Mouse (Mus musculus) gonadal fat pad, adult 2 months (tissue): Measurements from ENCODE around the gene Myog. TPM values are rescaled to one million over a fixed set of nuclear protein-coding genes. Genes with fewer than 3 reads are reported as not detected.

ENCODE experiments used
- DNase-seq: peaks from one replicate; pipeline ENCODE4 v3.0.0-alpha.2; 2012; ENCODE audit warnings: low read depth
- polyA plus RNA-seq: library from polyadenylated mRNA; depleted of rRNA; stranded (reverse); fragments of >200 nt; gene quantifications from 2 replicates; pipeline ENCODE4 v1.2.3, GENCODE M21; 2012; rRNA removed

The Myog gene
- polyA plus RNA-seq, 1 experiment, result not detected

- no peak for DNase-seq
Observed at GRCm38 (mm10) chr1:134322591-134322990, 32.8 kb downstream of the Myog start.

DNA sequence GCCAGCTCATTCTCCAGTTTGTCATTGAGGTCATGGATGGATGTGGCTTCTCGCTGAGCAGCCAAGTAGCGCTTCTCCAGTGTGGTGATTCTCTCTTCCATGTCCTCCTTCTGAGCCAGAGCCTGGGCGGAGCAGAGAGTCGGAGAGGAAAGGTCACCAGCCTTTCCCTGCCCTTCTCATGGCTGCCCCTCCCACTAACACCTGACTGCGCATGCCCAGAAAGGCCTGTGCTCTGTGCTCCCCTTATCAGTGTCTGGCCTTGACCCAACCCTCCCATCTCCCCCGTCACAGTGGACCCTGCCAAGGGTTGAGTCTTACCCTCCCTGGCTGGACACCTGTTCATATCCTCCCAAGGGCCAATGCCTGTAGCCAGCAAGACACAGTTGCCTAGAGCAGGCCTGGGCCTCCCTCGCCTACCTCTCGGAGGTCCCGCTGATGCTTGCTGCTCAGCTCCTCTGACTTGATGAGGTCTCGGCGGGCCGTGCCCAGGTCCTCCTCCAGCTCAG, 37.1 kb downstream of the Myog start:
- DNase-seq, result no peak

DNA sequence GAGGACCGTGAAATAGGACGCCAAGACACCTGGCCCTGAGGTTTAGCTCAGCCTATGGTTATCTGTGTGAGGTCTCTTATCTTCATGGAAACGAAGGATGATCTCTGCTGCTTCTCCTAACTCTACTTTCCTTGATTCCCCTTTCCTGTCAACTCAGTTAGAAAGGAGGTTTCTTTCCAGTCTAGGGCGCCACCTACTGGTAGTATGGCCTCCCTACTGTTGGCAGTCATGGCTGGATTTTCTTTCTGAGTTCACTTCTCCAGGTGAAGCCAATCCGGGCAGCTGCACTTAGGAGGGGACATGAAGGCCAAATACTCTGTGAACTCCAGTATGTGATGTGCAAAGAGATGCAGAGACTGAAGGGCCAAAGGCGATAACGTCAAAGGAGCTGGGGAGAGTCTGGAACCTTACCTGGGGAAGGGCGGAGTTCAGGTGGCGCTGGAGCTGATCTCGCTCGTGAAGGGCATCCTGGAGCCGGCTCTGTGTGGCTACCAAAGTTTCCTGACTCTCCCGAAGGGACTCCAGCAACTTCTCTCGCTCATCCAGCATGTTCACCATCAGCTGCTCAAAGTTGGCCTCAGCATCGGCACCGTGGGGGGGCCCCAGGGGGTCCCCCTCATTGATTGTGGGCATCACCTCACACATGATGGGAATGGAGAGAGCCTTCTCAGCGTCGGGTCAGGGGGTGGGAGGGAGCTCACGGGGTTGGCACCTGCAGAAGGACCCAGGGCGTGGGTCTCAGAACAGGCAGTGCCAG, 42.3 kb downstream of the Myog start:
- no peak for DNase-seq

DNA sequence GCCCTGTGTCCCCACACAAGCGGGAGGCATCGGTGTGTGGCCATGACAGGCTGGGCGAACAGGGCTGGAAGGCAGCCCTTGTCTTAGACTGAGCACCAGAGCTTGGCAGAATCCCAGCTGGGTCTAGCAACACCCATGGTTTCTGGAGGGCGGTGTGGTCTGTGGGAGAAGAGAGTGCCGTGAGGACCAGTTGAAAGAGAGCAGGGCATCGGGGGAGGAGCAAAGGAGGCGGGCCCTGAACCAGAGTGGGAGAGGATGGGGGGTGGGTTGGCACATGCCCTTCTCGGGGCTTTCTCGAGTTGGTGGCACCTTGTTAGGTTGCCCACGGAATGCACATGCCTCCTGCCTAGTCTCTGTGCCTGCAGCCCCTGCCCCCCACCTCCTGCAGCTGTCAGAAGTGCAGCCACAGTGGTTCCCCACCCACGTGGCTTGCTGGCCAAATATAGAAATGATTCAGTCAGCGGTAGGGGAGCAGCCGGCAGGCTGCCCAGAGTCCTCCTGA, 43.0 kb downstream of the Myog start, which contains the start of gene Ppfia4:
Gene Ppfia4 (minus strand): TSS at position 159 of the 502 bp plus-strand sequence.
- DNase-seq, result no peak

DNA sequence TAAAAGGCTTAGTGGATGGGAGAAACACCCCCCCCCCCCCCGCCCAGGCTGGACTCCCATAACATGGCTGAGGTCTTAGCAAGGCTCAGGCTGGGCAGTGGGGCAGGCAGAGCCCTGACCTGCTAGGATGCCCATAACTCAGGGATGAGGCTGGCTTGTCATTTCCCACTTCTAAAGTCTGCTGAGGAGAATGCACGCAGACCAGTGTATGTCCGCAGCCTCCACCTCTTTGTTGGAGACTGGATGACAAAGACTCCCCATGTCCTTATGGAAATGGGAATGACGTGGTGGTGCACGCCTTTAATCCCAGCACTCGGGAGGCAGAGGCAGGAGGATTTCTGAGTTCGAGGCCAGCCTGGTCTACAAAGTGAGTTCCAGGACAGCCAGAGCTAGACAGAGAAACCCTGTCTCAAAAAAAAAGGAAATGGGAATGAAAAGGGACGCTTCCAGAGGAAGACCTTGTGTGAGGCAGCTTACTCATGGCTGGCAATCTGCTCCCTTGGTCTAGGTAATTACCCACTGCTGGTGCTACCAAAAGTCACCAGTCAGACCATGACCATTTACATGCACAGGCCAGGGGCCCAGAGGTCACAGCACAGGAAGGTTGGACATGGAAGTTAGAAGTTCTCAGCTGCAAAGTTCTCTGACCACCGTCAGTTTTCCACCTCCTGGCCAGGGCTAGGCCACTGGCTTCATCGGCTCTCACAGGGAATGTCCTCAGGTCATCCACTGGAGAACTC, 43.8 kb downstream of the Myog start:
- no peak for DNase-seq

DNA sequence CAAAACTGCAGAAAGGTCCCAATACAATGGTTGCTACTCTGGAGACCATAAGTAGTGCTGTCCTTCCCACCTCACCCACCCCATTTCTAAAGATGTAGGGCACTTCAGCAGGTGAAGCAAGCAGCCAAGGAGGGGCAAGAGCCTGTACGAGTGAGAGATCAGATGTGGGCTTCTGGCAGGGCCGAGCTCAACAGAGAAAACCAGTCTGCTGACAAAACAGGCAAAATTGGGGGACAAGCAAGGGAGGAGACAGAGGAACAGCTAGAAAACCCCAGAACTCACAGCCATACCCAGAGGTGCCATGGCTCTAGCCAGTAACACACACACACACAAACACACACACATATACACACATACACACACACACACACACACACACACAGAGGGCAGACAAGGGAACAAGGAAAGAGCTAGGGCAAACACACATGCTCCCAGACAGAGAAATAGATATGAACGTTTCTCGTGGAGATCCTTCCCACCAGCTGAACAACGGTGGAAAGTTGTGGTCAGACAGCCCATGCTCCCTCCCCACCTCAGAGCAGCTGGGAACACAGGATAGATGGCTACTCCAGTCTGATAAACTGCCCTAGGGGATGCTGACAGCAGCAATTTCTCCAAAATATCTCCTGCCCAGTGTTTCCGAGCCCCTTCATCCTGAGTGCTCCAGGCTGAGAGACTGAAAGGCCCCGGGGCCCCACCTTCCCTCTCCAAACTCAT, 44.5 kb downstream of the Myog start:
- no peak for DNase-seq

- no peak for DNase-seq
Observed at GRCm38 (mm10) chr1:134335211-134335923, 45.6 kb downstream of the Myog start.

DNA sequence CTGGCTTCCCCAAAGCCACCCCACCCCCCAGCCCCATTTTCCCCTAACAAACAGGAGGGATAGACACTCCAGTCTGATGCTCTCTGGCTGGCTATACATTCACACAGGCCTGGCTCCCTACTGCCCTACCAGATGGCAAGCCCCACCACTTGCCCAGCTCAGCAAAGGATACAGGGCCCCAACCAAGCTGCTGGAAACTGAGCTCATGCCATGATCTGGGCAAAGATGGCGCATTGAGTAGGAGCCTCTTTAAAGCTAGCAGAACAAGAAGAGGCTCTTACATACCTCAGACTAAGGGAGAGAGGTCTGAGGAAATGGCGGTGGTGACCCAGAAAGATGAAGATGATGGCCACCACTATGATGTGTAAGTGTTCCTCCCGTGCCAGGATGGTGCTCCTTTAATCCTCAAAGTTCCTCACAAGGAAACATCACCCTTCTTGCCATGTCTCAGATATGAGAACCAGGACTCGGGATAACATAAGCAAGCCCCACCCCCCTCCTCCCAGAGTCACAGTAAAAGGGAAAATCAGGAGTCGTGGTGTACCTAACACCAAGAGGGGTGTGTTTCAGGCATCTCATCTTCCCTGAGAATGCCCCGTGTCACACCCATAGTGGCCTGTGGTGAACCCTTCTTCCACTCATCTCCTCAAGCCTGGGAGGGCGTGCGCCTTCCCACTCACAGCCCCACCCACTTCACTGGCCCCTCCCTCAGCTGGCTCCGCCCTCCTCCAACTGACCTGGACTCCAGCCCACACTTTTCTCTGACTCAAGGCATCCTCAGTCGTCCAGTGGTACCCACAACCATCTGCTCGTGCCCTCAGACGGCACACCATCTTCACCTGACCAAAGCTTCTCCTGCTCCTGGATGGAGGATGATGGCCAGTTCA, 46.4 kb downstream of the Myog start:
- no peak for DNase-seq

GRCm38 (mm10) chr1:134336958-134337710, 47.3 kb downstream of the Myog start:
- no peak for DNase-seq

DNA sequence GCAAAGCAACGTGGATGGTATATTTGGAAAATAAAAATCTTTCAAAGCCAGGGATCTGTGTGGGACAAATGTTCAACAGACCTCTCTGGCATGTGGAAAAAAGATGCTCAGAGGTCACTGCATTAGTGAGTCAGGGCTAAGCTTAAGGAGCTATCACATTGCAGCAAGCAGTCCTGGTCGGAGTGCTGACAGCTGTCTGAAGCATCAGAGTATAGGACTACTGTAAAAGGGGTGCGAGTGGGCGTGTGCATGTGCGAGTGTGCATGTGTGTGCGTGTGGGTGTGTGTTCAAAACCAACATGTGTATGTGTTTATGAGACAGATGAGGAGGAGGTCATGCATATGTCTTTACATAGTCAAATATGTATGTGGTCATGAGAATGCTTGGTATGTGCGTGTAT, 49.4 kb downstream of the Myog start:
- no peak for DNase-seq

DNA sequence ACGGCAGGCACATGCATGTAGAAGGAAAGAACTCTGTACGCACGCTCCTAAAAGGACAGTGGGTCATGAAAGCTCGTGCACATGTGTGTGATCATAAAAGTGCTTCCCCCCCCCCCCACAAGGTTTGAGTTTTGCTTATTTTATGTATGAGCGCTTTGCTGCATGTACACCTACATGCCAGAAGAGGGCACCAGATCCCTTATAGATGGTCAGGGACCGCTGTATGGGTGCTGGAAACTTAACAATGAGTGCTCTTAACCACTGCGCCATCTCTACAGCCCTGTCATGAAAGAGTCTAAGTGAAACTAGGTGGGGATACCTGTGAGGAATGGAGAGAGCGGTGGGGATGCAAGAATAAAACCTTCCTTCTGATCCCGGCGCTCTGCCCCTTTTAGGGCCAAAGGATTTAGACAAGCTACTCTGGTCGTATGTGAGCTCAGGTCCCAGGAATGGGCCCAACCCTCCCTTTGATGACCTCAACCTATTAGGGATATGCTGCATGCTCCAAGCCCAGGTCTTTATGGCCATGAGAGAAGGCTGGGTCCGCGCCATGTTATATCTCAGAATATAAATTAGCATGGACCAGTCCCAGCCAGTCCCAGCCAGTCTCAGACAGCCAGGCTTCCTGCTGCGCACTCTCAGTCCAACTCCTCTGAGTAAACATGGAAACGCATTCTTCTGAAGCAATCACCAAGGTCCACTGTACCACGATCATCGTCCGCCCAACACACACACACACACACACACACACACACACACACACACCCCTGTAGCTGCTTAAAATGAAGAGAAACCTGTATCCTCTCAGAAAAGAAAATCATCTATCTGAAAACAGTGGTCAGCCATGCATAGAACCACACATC, 50.2 kb downstream of the Myog start:
- DNase-seq, result no peak

DNA sequence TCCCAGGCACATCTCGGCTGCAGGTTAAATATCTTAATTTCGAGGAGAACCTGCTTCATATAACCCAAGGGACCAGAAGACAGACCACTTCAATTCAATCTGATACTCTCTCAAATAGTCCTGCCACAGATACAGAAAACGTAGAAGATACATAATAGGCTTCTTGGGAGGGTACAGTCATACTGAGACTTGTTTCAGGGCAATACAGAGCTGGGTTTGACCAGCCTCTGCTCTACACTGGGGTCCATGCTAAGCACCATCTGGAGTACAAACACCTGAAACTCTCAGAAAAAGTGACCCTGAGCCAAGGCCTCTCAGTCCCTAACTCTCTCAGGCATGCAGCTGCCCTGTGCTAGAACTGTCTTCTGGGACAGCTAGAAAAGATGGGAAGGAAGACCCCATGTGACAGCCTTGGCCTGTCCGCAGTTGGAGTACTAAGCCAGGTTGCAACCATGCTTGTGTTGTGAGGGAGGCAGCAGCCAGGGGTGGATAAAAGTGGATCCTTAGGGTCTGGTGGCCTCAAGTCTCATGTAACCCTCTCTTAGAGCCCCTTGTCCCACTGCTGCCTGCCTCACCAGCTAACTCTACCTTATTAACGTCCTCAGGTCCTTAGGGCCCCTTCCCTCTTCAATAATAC, 52.0 kb downstream of the Myog start:
- DNase-seq, result no peak

Other genes starting within 250 kb of the Myog start
- 25.2 and 30.1 TPM in 2 replicates for gene Btg2, start 210.9 kb upstream of the Myog start, polyA plus RNA-seq
- 0.08 and 0.14 TPM in 2 replicates for gene Chit1, start 178.7 kb upstream of the Myog start, polyA plus RNA-seq
- gene Chil1, start 107.8 kb upstream of the Myog start, polyA plus RNA-seq, result 1.3 and 1.9 TPM in 2 replicates
- 0.13 and 0.36 TPM in 2 replicates for gene Mybph, start 96.5 kb upstream of the Myog start, polyA plus RNA-seq
- 37.4 and 52.9 TPM in 2 replicates for gene Adora1, start 54.6 kb upstream of the Myog start, polyA plus RNA-seq
- 5.0 and 5.4 TPM in 2 replicates for gene Ppfia4, start 42.9 kb downstream of the Myog start, polyA plus RNA-seq
- gene Tmem183a, start 72.0 kb downstream of the Myog start, polyA plus RNA-seq, result 70.5 and 73.9 TPM in 2 replicates
- gene 4933406M09Rik, start 96.0 kb downstream of the Myog start, polyA plus RNA-seq, result not detected in 2 replicates
- 43.0 and 52.5 TPM in 2 replicates for gene Cyb5r1, start 115.6 kb downstream of the Myog start, polyA plus RNA-seq
- gene Adipor1, start 125.4 kb downstream of the Myog start, polyA plus RNA-seq, result 144 and 149 TPM in 2 replicates
- 9.9 and 13.6 TPM in 2 replicates for gene Klhl12, start 165.5 kb downstream of the Myog start, polyA plus RNA-seq
- gene Rabif, start 204.7 kb downstream of the Myog start, polyA plus RNA-seq, result 16.8 and 17.7 TPM in 2 replicates